Mouse (Mus musculus): ENCODE measurements at regions not wholly inside any gene's neighbourhood (a gene's known extent, or its start where the extent isn't known, plus 50 kb on each side); places are given as distances from the start of the nearest gene placed in this dataset.
A peak's percentile ranks its signal among the peaks of the same experiment; 100 is the strongest.

- no peak for DNase-seq
Observed at GRCm38 (mm10) chr1:35806329-35806728, 261.9 kb upstream of the Hs6st1 start.

GRCm38 (mm10) chr1:35806731-35807130, 261.5 kb upstream of the Hs6st1 start:
- DNase-seq: no peak

GRCm38 (mm10) chr1:35808894-35809293, 259.3 kb upstream of the Hs6st1 start:
- DNase-seq: no peak

- DNase-seq: no peak
Observed at GRCm38 (mm10) chr1:35809341-35809740, 258.9 kb upstream of the Hs6st1 start.

- DNase-seq: no peak
Observed at GRCm38 (mm10) chr1:35810571-35811342, 257.4 kb upstream of the Hs6st1 start.

GRCm38 (mm10) chr1:35811380-35811779, 256.8 kb upstream of the Hs6st1 start:
- DNase-seq: peak; percentile 35

GRCm38 (mm10) chr1:35811795-35812194, 256.4 kb upstream of the Hs6st1 start:
- DNase-seq: no peak

- DNase-seq: no peak
Observed at GRCm38 (mm10) chr1:35813625-35814024, 254.6 kb upstream of the Hs6st1 start.

- no peak for DNase-seq
Observed at GRCm38 (mm10) chr1:35814207-35814606, 254.0 kb upstream of the Hs6st1 start.

- DNase-seq: no peak
Observed at GRCm38 (mm10) chr1:35814751-35815150, 253.4 kb upstream of the Hs6st1 start.

- no peak for DNase-seq
Observed at GRCm38 (mm10) chr1:35821791-35822190, 246.4 kb upstream of the Hs6st1 start.

- no peak for DNase-seq
Observed at GRCm38 (mm10) chr1:35822376-35823202, 245.6 kb upstream of the Hs6st1 start.

GRCm38 (mm10) chr1:35823496-35823895, 244.7 kb upstream of the Hs6st1 start:
- DNase-seq: no peak

- DNase-seq: no peak
Observed at GRCm38 (mm10) chr1:35823981-35824880, 244.0 kb upstream of the Hs6st1 start.

- no peak for DNase-seq
Observed at GRCm38 (mm10) chr1:35825531-35825966, 242.7 kb upstream of the Hs6st1 start.

GRCm38 (mm10) chr1:35826575-35827114, 241.6 kb upstream of the Hs6st1 start:
- no peak for DNase-seq

GRCm38 (mm10) chr1:35827471-35827870, 240.7 kb upstream of the Hs6st1 start:
- DNase-seq: no peak

GRCm38 (mm10) chr1:35834180-35834579, 234.0 kb upstream of the Hs6st1 start:
- DNase-seq: no peak

- no peak for DNase-seq
Observed at GRCm38 (mm10) chr1:35836552-35836951, 231.6 kb upstream of the Hs6st1 start.

GRCm38 (mm10) chr1:35838625-35839024, 229.6 kb upstream of the Hs6st1 start:
- DNase-seq: no peak

GRCm38 (mm10) chr1:35839446-35839845, 228.8 kb upstream of the Hs6st1 start:
- DNase-seq: no peak

- no peak for DNase-seq
Observed at GRCm38 (mm10) chr1:35841626-35842025, 226.6 kb upstream of the Hs6st1 start.

- DNase-seq: no peak
Observed at GRCm38 (mm10) chr1:35842707-35843106, 225.5 kb upstream of the Hs6st1 start.

Measured in layer of hippocampus, adult 9-11 months (tissue).